Mouse (Mus musculus) G1E (cell line): ENCODE data around the gene Ankrd55. TPM values are rescaled to one million over a fixed set of nuclear protein-coding genes. Genes with fewer than 3 reads are reported as not detected.

ENCODE experiments used
- ATAC-seq: 2 replicates; pipeline ENCODE4 v1.8.0; 2016; ENCODE audit warnings: mild to moderate bottlenecking; ENCODE audit not compliant: insufficient number of reproducible peaks, poor library complexity, low FRiP score, severe bottlenecking; ENCODE audit errors: extremely low read depth
- DNase-seq: peaks from one replicate; pipeline ENCODE4 v3.0.0; 2012; ENCODE audit warnings: low spot score
- H3K27me3 ChIP-seq: 2 replicates; pipeline ENCODE4 v1.6.1; 2012; ENCODE audit warnings: mild to moderate bottlenecking, low read length, inconsistent platforms; ENCODE audit not compliant: insufficient read depth
- H3K36me3 ChIP-seq: replicated peaks from 2 replicates; pipeline ENCODE3; 2012; ENCODE audit warnings: mild to moderate bottlenecking, inconsistent platforms
- H3K4me1 ChIP-seq: 2 replicates; pipeline ENCODE4 v1.6.1; 2012; ENCODE audit warnings: low read depth, low read length, inconsistent platforms, mixed read lengths; ENCODE audit not compliant: insufficient read depth
- H3K4me3 ChIP-seq: 2 replicates; pipeline ENCODE4 v1.5.1; 2012; ENCODE audit warnings: low read depth, mild to moderate bottlenecking, inconsistent platforms, low read length, moderate library complexity, mixed read lengths
- H3K9me3 ChIP-seq: replicated peaks from 2 replicates; pipeline ENCODE4 v1.6.1; 2012; ENCODE audit warnings: inconsistent platforms
- CTCF ChIP-seq: IDR thresholded peaks from 2 replicates; pipeline ENCODE4 v1.5.1; 2012; ENCODE audit warnings: low read depth, low read length, inconsistent platforms, mixed read lengths
- GATA1 ChIP-seq: IDR thresholded peaks from 2 replicates; pipeline ENCODE4 v1.6.1; 2012; ENCODE audit warnings: borderline replicate concordance, low read length, inconsistent platforms, mixed read lengths
- GATA2 ChIP-seq: IDR thresholded peaks from 2 replicates; pipeline ENCODE4 v1.6.1; 2012; ENCODE audit warnings: low read depth, low read length, inconsistent platforms, borderline replicate concordance
- POLR2AphosphoS5 ChIP-seq: IDR thresholded peaks from 2 replicates; pipeline ENCODE4 v1.6.1; 2012; ENCODE audit warnings: low read depth, low read length, inconsistent platforms; ENCODE audit not compliant: insufficient replicate concordance
- TAL1 ChIP-seq: conservative IDR thresholded peaks from 2 replicates; pipeline ENCODE4 v1.6.1; 2012; ENCODE audit warnings: low read depth, low read length, inconsistent platforms, mixed read lengths
- polyA plus RNA-seq: library from polyadenylated mRNA; stranded (reverse); fragments of >175 nt; gene quantifications from 2 replicates; pipeline ENCODE4 v1.2.3, GENCODE M21; 2012
- total RNA-seq, 2 experiments: library from RNA; stranded (forward) in 1 of 2; stranded (reverse) in 1 of 2; fragments of 200-1000 nt in 1 of 2; fragments of >200 nt in 1 of 2; fragmentation: Nextera tagmentation in 1 of 2; gene quantifications; 2 replicates each; pipeline ENCODE4 v1.2.3; 2014 to 2017

The Ankrd55 gene
- total and polyA plus RNA-seq, 3 experiments, result 0.11 TPM; not detected in 2

- Histone ChIP-seq H3K4me1 (no peaks in the 10 kb centered on the region), H3K27me3 (0 out of 2 replicates have a peak, but pooled peaks cover 6% of the 10 kb centered on the region), H3K4me3 (no peak overlapping the region), H3K36me3 (no peaks in the 10 kb centered on the region), H3K9me3 (no peaks in the 10 kb centered on the region)
- ATAC-seq, result no peak
- TF ChIP-seq TAL1 (no peak), GATA1 (no peak), CTCF (no peak), GATA2 (no peak), POLR2AphosphoS5 (no peak)
- DNase-seq, result no peak
These were observed 94.7 kb downstream of the Ankrd55 start for GRCm38 (mm10) chr13:112382956-112383355.

GRCm38 (mm10) chr13:112383941-112384659 is 95.8 kb downstream of the Ankrd55 start:
- ATAC-seq (no peak), DNase-seq (no peak)
- no peak for TF ChIP-seq GATA2
- TF ChIP-seq TAL1, result no peak
- TF ChIP-seq GATA1, result no peak
- no peak for TF ChIP-seq POLR2AphosphoS5
- TF ChIP-seq CTCF, result no peak
- H3K9me3 ChIP-seq, result no peaks in the 10 kb centered on the region
- no peaks in the 10 kb centered on the region for H3K36me3 ChIP-seq
- no peak overlapping the region for H3K4me3 ChIP-seq
- 0 out of 2 replicates have a peak, but pooled peaks cover 9% of the 10 kb centered on the region for H3K27me3 ChIP-seq
- no peaks in the 10 kb centered on the region for H3K4me1 ChIP-seq

GRCm38 (mm10) chr13:112385040-112385439 is 96.8 kb downstream of the Ankrd55 start:
- TF ChIP-seq TAL1, result no peak
- no peak for TF ChIP-seq CTCF
- TF ChIP-seq GATA1, result no peak
- TF ChIP-seq GATA2, result no peak
- TF ChIP-seq POLR2AphosphoS5, result no peak
- H3K4me1 ChIP-seq, result no peaks in the 10 kb centered on the region
- no peak for DNase-seq
- H3K36me3 ChIP-seq, result no peaks in the 10 kb centered on the region
- H3K4me3 ChIP-seq, result no peak overlapping the region
- no peaks in the 10 kb centered on the region for H3K9me3 ChIP-seq
- ATAC-seq, result no peak
- 0 out of 2 replicates have a peak, but pooled peaks cover 9% of the 10 kb centered on the region for H3K27me3 ChIP-seq

GRCm38 (mm10) chr13:112386494-112387075 is 98.3 kb downstream of the Ankrd55 start:
- TF ChIP-seq POLR2AphosphoS5 (no peak), CTCF (no peak), GATA1 (no peak), TAL1 (no peak), GATA2 (no peak)
- Histone ChIP-seq H3K4me1 (no peaks in the 10 kb centered on the region), H3K27me3 (peaks cover 11% of the 10 kb centered on the region; the same call in 1 of the 2 replicates), H3K4me3 (no peak overlapping the region), H3K36me3 (no peaks in the 10 kb centered on the region), H3K9me3 (no peaks in the 10 kb centered on the region)
- ATAC-seq (no peak), DNase-seq (no peak)

GRCm38 (mm10) chr13:112387279-112387678 is 99.0 kb downstream of the Ankrd55 start:
- Histone ChIP-seq H3K9me3 (no peaks in the 10 kb centered on the region), H3K4me1 (no peaks in the 10 kb centered on the region), H3K36me3 (no peaks in the 10 kb centered on the region), H3K27me3 (peaks cover 11% of the 10 kb centered on the region; the same call in 1 of the 2 replicates), H3K4me3 (no peak overlapping the region)
- DNase-seq (no peak), ATAC-seq (no peak)
- TF ChIP-seq TAL1 (no peak), GATA1 (no peak), POLR2AphosphoS5 (no peak), CTCF (no peak), GATA2 (no peak)

- ATAC-seq, result no peak
- no peak for DNase-seq
- TF ChIP-seq POLR2AphosphoS5 (no peak), GATA2 (no peak), TAL1 (no peak), GATA1 (no peak), CTCF (no peak)
- H3K4me3 ChIP-seq, result no peak overlapping the region
- peaks cover 9% of the 10 kb centered on the region; the same call in 1 of the 2 replicates for H3K27me3 ChIP-seq
- H3K9me3 ChIP-seq, result no peaks in the 10 kb centered on the region
- H3K4me1 ChIP-seq, result no peaks in the 10 kb centered on the region
- H3K36me3 ChIP-seq, result no peaks in the 10 kb centered on the region
These were observed 99.9 kb downstream of the Ankrd55 start for GRCm38 (mm10) chr13:112388176-112388575.
